Mouse (Mus musculus) hindbrain, embryonic 13.5 days (tissue): Measurements from ENCODE around the gene Zfp644. TPM values are rescaled to one million over a fixed set of nuclear protein-coding genes. Genes with fewer than 3 reads are reported as not detected.
"Not testable (repeated sequence)": the region's sequence is repeated elsewhere in the genome, so short reads cannot be mapped to it uniquely, and the experiment has no call there.

Experiments used
- ATAC-seq: fragments of 200-750 bp; cut with Nextera tagmentation; 2 replicates; pipeline ENCODE4 v1.8.0; 2017; ENCODE audit warnings: moderate TSS enrichment; ENCODE audit not compliant: low FRiP score
- H3K27ac ChIP-seq: fragments of 300-500 bp; sonication (generic); 2 replicates; pipeline ENCODE4 v1.5.1; 2015; ENCODE audit warnings: inconsistent platforms, mild to moderate bottlenecking, moderate library complexity
- H3K27me3 ChIP-seq: fragments of 300-500 bp; sonication (generic); 2 replicates; pipeline ENCODE4 v1.6.1; 2015; ENCODE audit warnings: mild to moderate bottlenecking, inconsistent platforms
- H3K36me3 ChIP-seq: fragments of 300-500 bp; sonication (generic); 2 replicates; pipeline ENCODE4 v1.6.1; 2015; ENCODE audit warnings: mild to moderate bottlenecking, inconsistent platforms
- H3K4me1 ChIP-seq: fragments of 300-500 bp; sonication (generic); replicated peaks from 2 replicates; pipeline ENCODE4 v1.6.1; 2015; ENCODE audit warnings: inconsistent platforms
- H3K4me2 ChIP-seq: fragments of 300-500 bp; sonication (generic); 2 replicates; pipeline ENCODE4 v1.6.1; 2015; ENCODE audit warnings: inconsistent platforms, mild to moderate bottlenecking, moderate library complexity
- H3K4me3 ChIP-seq: fragments of 300-500 bp; sonication (generic); 2 replicates; pipeline ENCODE4 v1.5.1; 2015; ENCODE audit warnings: mild to moderate bottlenecking, inconsistent platforms
- H3K9ac ChIP-seq: fragments of 300-500 bp; sonication (generic); 2 replicates; pipeline ENCODE4 v1.6.1; 2015; ENCODE audit warnings: mild to moderate bottlenecking, inconsistent platforms
- H3K9me3 ChIP-seq: fragments of 300-500 bp; sonication (generic); 2 replicates; pipeline ENCODE4 v1.6.1; 2016; ENCODE audit warnings: inconsistent platforms
- WGBS: fragments of 180-500 bp; shearing (Covaris S2); methylation state at CpG from one replicate; pipeline ENCODE4 v1.1.7; 2015; 5-methylcytosine and 5-hydroxymethylcytosine counted together
- polyA plus RNA-seq: library from polyadenylated mRNA; unstranded; fragments of >200 nt; fragmentation: Nextera tagmentation; extraction: Ambion mirVana; gene quantifications from 2 replicates; pipeline ENCODE4 v1.2.1, GENCODE M21; 2015

The Zfp644 gene
- polyA plus RNA-seq, 1 experiment from 2014 or later, result 82.1 TPM

DNA sequence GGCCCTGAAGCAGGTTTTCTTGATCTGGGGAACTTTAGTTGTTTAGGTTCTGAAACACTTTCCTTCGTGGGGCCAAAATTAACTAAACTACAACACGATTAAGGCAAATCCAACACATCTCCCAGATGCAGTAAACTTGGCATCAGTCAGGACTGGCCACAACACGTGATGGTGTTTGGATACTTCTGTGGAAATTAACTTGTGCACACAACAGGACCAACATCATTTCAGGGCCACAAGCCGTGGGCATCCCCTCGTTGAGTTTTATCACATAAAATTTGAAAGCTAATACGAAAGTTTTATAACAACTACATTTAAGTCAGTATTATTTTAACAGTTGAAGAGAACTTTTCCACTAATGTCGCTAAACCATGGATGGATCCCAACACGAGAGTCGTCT, 1.9 kb downstream of the Zfp644 start:
- H3K27ac ChIP-seq, result no peak overlapping the region; the same call in 1 of the 2 replicates
- ATAC-seq, result no peak
- H3K36me3 ChIP-seq, result no peaks in the 10 kb centered on the region
- H3K9me3 ChIP-seq, result no peaks in the 10 kb centered on the region
- H3K27me3 ChIP-seq, result no peaks in the 10 kb centered on the region
- 45% methylated on average over 9 of the region's 9 CpGs for WGBS
- H3K4me2 ChIP-seq, result peak overlapping the region; percentile 82
- H3K4me1 ChIP-seq, result peaks cover 37% of the 10 kb centered on the region
- peak overlapping the region; percentile 93 for H3K9ac ChIP-seq
- peak overlapping the region; percentile 84 for H3K4me3 ChIP-seq

GRCm38 (mm10) chr5:106694683-106695082, 2.4 kb downstream of the Zfp644 start:
- Histone ChIP-seq H3K36me3 (no peaks in the 10 kb centered on the region), H3K4me1 (peaks cover 37% of the 10 kb centered on the region), H3K27me3 (no peaks in the 10 kb centered on the region), H3K4me2 (peak overlapping the region; percentile 82), H3K4me3 (peak overlapping the region; percentile 84), H3K9ac (no peak overlapping the region), H3K9me3 (no peaks in the 10 kb centered on the region), H3K27ac (no peak overlapping the region)
- no peak for ATAC-seq
- WGBS, result 100% methylated on average over 1 of the region's 1 CpGs

DNA sequence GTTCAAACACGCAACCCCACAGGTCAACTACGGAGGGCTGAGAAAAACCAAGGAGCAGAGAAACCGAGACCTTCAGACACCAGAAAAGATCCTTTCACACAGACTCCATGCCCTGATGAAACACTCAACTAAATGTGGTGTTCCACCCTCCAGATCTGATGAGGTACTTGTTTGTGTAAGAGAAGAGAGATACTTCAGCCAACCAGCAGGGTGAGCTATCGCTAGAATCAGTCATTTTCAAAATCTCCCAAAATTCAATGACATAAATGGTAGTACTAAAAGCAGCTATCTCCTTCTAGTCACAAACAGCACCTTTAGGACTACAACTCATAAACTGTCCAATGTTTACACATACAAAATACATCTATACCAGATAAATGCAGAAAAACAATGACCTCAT, 4.1 kb downstream of the Zfp644 start:
- ATAC-seq, result no peak
- no peaks in the 10 kb centered on the region for H3K36me3 ChIP-seq
- peaks cover 37% of the 10 kb centered on the region for H3K4me1 ChIP-seq
- no peaks in the 10 kb centered on the region for H3K27me3 ChIP-seq
- H3K4me2 ChIP-seq, result no peak overlapping the region
- H3K4me3 ChIP-seq, result no peak overlapping the region
- H3K9ac ChIP-seq, result no peak overlapping the region
- H3K9me3 ChIP-seq, result no peaks in the 10 kb centered on the region
- H3K27ac ChIP-seq, result no peak overlapping the region
- 94% methylated on average over 4 of the region's 4 CpGs for WGBS

DNA sequence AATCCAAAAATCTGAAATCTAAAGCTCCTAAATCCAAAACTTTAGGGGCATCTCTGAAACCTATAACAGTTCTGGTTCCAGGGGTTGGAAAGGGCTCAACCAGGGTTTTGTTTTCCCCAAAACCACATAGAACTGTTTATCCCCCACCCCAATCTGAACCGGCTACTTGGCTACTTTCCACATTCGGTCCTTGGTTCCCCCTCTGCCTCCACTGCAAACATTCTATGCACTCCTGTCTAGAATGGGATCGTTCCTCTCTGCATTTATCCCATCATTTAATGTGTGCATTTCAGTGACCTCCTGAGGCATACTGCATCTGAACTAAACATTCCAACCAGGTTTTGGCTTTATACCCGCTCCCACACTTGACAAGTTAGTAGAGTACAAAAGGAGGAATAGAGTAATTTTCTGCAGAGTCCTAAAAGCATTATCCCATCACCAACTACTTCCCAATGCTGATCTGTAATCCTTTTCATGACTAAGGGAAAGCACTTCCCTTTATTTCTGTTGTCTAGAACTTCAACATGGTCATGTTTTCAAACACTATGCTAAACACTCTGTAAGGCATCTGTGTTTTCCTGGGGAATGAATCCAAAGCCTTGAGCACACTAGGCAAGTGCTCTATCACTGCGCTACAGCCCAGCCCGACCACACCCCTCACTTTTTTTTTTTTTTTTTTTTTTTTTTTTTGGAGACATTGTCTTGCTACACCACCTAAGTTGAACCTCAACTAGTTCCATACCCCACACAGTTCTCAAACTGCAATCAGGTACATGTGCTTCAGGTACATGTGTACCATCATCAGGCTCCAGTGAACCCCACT, 16.2 kb downstream of the Zfp644 start:
- Histone ChIP-seq H3K4me1 (no peaks in the 10 kb centered on the region), H3K27ac (no peak overlapping the region), H3K4me3 (no peak overlapping the region), H3K27me3 (no peaks in the 10 kb centered on the region), H3K36me3 (peaks cover 8% of the 10 kb centered on the region; the same call in 1 of the 2 replicates), H3K9ac (no peak overlapping the region), H3K9me3 (no peaks in the 10 kb centered on the region), H3K4me2 (no peak overlapping the region)
- WGBS, result 92% methylated on average over 6 of the region's 6 CpGs
- ATAC-seq, result no peak

- H3K9me3 ChIP-seq, result no peaks in the 10 kb centered on the region
- H3K4me3 ChIP-seq, result no peak overlapping the region
- no peak overlapping the region for H3K4me2 ChIP-seq
- no peak overlapping the region for H3K27ac ChIP-seq
- ATAC-seq, result no peak
- H3K9ac ChIP-seq, result no peak overlapping the region
- H3K4me1 ChIP-seq, result no peaks in the 10 kb centered on the region
- H3K36me3 ChIP-seq, result peaks cover 8% of the 10 kb centered on the region; the same call in 1 of the 2 replicates
- H3K27me3 ChIP-seq, result no peaks in the 10 kb centered on the region
- WGBS, result 87% methylated on average over 1 of the region's 1 CpGs
Observed at GRCm38 (mm10) chr5:106679659-106680058, 17.4 kb downstream of the Zfp644 start.

- H3K27ac ChIP-seq, H3K9ac ChIP-seq, H3K4me3 ChIP-seq, H3K36me3 ChIP-seq, ATAC-seq, H3K9me3 ChIP-seq, H3K4me2 ChIP-seq, H3K27me3 ChIP-seq, H3K4me1 ChIP-seq: not testable (repeated sequence)
- 79% methylated on average over 1 of the region's 1 CpGs for WGBS
Observed at GRCm38 (mm10) chr5:106678823-106679222, 18.3 kb downstream of the Zfp644 start.

- no peak overlapping the region for H3K4me2 ChIP-seq
- WGBS, result 95% methylated on average over 9 of the region's 9 CpGs
- no peaks in the 10 kb centered on the region for H3K9me3 ChIP-seq
- H3K9ac ChIP-seq, result no peak overlapping the region
- H3K27me3 ChIP-seq, result no peaks in the 10 kb centered on the region
- H3K36me3 ChIP-seq, result peaks cover 8% of the 10 kb centered on the region; the same call in 1 of the 2 replicates
- no peak overlapping the region for H3K4me3 ChIP-seq
- H3K4me1 ChIP-seq, result no peaks in the 10 kb centered on the region
- no peak overlapping the region for H3K27ac ChIP-seq
- ATAC-seq, result no peak
Observed at GRCm38 (mm10) chr5:106676784-106677183, 20.3 kb downstream of the Zfp644 start.

DNA sequence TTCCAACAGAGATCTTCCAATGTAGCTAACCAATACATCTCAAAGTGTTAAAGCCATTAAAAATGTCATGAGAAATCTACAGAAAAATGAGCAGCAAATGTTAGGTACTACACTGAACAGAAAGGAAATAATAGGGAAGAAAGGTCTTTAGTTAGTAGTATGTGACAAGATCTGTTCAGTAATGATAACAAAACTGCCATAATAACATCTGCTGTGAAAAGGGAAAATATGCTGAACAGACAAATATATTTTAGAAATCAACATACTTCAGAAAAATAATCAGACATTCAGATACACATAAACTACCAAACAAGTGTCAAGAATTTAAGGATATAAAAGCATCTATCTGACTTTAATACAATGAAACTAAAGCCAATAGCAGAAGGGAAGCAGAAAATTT, 24.5 kb downstream of the Zfp644 start:
- Histone ChIP-seq H3K9ac (no peak overlapping the region), H3K9me3 (no peaks in the 10 kb centered on the region), H3K36me3 (peaks cover 10% of the 10 kb centered on the region; the same call in 1 of the 2 replicates), H3K4me1 (no peaks in the 10 kb centered on the region), H3K27ac (no peak overlapping the region), H3K4me2 (no peak overlapping the region), H3K27me3 (no peaks in the 10 kb centered on the region), H3K4me3 (no peak overlapping the region)
- no peak for ATAC-seq

DNA sequence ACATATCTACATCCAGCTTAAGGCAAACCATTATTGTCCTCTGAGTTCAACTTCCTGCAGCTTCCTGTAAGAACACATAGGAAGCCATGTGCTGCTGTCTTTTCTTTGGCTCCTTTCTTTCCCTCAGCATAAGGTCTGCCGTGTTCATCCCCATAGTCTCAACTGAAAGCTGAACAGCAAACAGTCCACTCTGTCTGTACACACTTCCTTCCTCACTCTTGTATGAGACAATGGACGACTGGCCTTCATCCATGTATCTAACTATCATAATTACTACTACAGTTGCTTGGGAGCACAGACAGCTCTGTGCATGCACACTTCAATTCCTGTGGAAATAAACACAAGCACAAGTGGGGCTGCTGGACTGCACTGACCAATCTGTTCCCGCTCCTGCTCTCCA, 25.2 kb downstream of the Zfp644 start:
- Histone ChIP-seq H3K4me1 (no peaks in the 10 kb centered on the region), H3K4me3 (no peak overlapping the region), H3K9ac (no peak overlapping the region), H3K27me3 (no peaks in the 10 kb centered on the region), H3K27ac (no peak overlapping the region), H3K4me2 (no peak overlapping the region), H3K36me3 (peaks cover 12% of the 10 kb centered on the region), H3K9me3 (no peaks in the 10 kb centered on the region)
- no peak for ATAC-seq
- 85% methylated on average over 3 of the region's 3 CpGs for WGBS

GRCm38 (mm10) chr5:106664910-106665309, 32.2 kb downstream of the Zfp644 start:
- no peak for ATAC-seq
- Histone ChIP-seq H3K4me1 (no peaks in the 10 kb centered on the region), H3K4me3 (no peak overlapping the region), H3K27me3 (no peaks in the 10 kb centered on the region), H3K36me3 (peaks cover 14% of the 10 kb centered on the region), H3K4me2 (no peak overlapping the region), H3K9ac (no peak overlapping the region), H3K27ac (no peak overlapping the region), H3K9me3 (no peaks in the 10 kb centered on the region)
- 86% methylated on average over 4 of the region's 4 CpGs for WGBS

DNA sequence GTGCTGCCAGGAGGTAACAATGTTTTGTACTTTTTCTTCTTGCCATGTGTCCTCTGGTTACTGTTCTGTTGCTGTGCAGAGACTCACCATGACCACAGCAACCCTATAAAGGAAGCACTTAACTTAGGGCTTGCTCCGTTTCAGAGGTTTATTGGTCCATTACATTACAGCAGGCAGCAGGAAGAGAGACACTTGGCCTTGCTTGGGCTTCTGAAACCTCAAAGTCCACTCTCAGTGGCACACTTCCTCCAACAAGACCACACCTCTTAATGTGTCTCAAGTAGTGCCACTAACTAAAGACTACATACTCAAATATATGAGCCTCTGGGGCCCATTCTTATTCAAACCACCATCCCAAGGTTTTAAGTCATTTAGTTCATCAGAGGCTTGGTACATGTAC, 36.2 kb downstream of the Zfp644 start:
- H3K9ac ChIP-seq, result no peak overlapping the region
- no peak for ATAC-seq
- no peak overlapping the region for H3K4me2 ChIP-seq
- no peak overlapping the region for H3K4me3 ChIP-seq
- no peaks in the 10 kb centered on the region for H3K4me1 ChIP-seq
- H3K27me3 ChIP-seq, result no peaks in the 10 kb centered on the region
- H3K9me3 ChIP-seq, result no peaks in the 10 kb centered on the region
- H3K36me3 ChIP-seq, result peaks cover 15% of the 10 kb centered on the region
- H3K27ac ChIP-seq, result no peak overlapping the region
- WGBS, result 88% methylated on average over 1 of the region's 1 CpGs

DNA sequence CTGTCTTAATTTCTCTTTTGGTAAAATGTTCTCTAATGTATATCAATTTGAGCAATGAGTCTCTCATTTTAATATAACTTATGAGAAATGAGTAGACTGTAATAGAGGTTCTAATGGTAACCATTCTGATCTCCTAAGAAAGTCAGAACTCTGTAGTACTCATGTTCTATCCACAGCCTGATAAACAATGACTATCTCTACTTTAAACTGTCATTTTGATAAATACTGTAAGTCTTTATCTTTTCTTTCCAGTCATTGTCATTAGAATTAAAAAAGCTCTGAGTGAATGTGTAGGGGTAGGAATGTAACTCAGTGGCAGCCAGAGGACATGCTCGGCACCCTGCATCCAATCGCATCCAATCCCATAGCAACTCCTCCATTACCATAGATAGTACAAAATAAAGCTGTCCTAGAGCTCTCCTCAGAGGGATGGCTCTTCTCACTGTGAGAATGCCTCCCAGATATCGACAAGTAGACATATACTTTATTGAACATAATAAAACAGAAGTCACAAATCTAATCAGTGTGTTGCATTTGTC, 44.2 kb downstream of the Zfp644 start:
- Histone ChIP-seq H3K9me3 (no peaks in the 10 kb centered on the region), H3K9ac (no peak overlapping the region), H3K27ac (no peak overlapping the region), H3K4me2 (no peak overlapping the region), H3K4me3 (no peak overlapping the region), H3K36me3 (peaks cover 4% of the 10 kb centered on the region; the same call in 1 of the 2 replicates), H3K4me1 (no peaks in the 10 kb centered on the region), H3K27me3 (no peaks in the 10 kb centered on the region)
- ATAC-seq, result no peak
- WGBS, result 82% methylated on average over 3 of the region's 3 CpGs

DNA sequence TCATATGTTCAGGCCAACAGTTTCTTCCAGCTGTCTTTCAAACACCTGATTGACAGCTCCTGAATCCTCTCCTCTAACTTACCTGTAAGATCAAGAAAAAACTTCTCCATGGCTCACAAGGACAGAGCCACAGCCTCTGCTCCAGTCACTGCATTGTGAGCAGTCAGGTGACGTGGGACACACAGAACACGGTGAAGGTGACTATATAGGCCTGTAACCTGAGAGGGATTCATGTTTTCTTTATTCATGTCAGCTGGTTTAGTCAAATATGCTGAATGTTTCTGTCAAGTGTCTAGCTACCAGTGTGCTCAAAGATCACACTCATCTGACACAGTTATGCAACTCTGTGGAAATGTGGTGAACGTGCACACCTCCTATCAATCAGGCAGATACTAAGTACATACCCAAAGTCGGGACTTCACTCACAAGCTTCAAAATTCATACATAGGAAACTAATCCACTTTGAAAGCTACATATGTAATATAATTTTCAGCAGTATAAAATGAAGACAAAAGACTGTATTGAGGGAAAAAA, 44.8 kb downstream of the Zfp644 start:
- 94% methylated on average over 4 of the region's 4 CpGs for WGBS
- Histone ChIP-seq H3K4me2 (no peak overlapping the region), H3K27ac (no peak overlapping the region), H3K4me3 (no peak overlapping the region), H3K9me3 (no peaks in the 10 kb centered on the region), H3K4me1 (no peaks in the 10 kb centered on the region), H3K27me3 (no peaks in the 10 kb centered on the region), H3K9ac (no peak overlapping the region), H3K36me3 (peaks cover 4% of the 10 kb centered on the region; the same call in 1 of the 2 replicates)
- no peak for ATAC-seq
